Mouse (Mus musculus) layer of hippocampus, adult 8-10 months (tissue): Measurements from ENCODE around the gene Hes5. TPM values are rescaled to one million over a fixed set of nuclear protein-coding genes. Genes with fewer than 3 reads are reported as not detected.

Source experiments
- DNase-seq, 2 experiments: peaks; one replicate each; pipeline ENCODE4 v3.0.0; 2022; ENCODE audit warnings: low spot score in 2 of 2
- total RNA-seq, 4 experiments: library from RNA; stranded (reverse); gene quantifications; 2 replicates each; pipeline ENCODE4 v1.2.4; 2022

Gene Hes5
- total RNA-seq, 4 experiments from 2014 or later = 15.1 to 33.7 (median 22.6) TPM

- DNase-seq = peak in 1 of 2 experiments; percentile 47
These were observed 4.0 kb downstream of the Hes5 start for GRCm38 (mm10) chr4:154964581-154965235.

- no peak for DNase-seq
These were observed 5.1 kb downstream of the Hes5 start for GRCm38 (mm10) chr4:154965856-154966255.

- DNase-seq = peak in 1 of 2 experiments; percentile 65
These were observed 6.5 kb downstream of the Hes5 start for GRCm38 (mm10) chr4:154967173-154967572.

GRCm38 (mm10) chr4:154972546-154972945, 11.8 kb downstream of the Hes5 start:
- DNase-seq = no peak

GRCm38 (mm10) chr4:154974163-154974611, 13.5 kb downstream of the Hes5 start:
- no peak for DNase-seq

GRCm38 (mm10) chr4:154980110-154980509, 19.4 kb downstream of the Hes5 start:
- DNase-seq = no peak

- no peak for DNase-seq
These were observed 20.4 kb downstream of the Hes5 start for GRCm38 (mm10) chr4:154981076-154981475.

- peak; percentile 56 to 80 for DNase-seq
These were observed 20.8 kb downstream of the Hes5 start for GRCm38 (mm10) chr4:154981530-154981929.

- no peak for DNase-seq
These were observed 21.8 kb downstream of the Hes5 start for GRCm38 (mm10) chr4:154982247-154983120.

GRCm38 (mm10) chr4:154983767-154984166, 23.0 kb downstream of the Hes5 start:
- DNase-seq = no peak

GRCm38 (mm10) chr4:154985151-154985777, 24.5 kb downstream of the Hes5 start:
- no peak for DNase-seq

- peak; percentile 66 to 80 for DNase-seq
These were observed 25.4 kb downstream of the Hes5 start for GRCm38 (mm10) chr4:154986096-154986495.

- no peak for DNase-seq
These were observed 26.0 kb downstream of the Hes5 start for GRCm38 (mm10) chr4:154986750-154987149.

- DNase-seq = no peak
These were observed 34.2 kb downstream of the Hes5 start for GRCm38 (mm10) chr4:154994876-154995275.

- DNase-seq = no peak
These were observed 35.9 kb downstream of the Hes5 start for GRCm38 (mm10) chr4:154996572-154997154.

GRCm38 (mm10) chr4:154999379-154999778, 38.7 kb downstream of the Hes5 start:
- DNase-seq = no peak

- DNase-seq = no peak
These were observed 44.6 kb downstream of the Hes5 start for GRCm38 (mm10) chr4:155005278-155005677.

- DNase-seq = no peak
These were observed 45.6 kb downstream of the Hes5 start for GRCm38 (mm10) chr4:155006296-155006695.

GRCm38 (mm10) chr4:155007641-155008040, 46.9 kb downstream of the Hes5 start:
- no peak for DNase-seq

- no peak for DNase-seq
These were observed 47.4 kb downstream of the Hes5 start for GRCm38 (mm10) chr4:155008075-155008474.

- no peak for DNase-seq
These were observed 48.5 kb downstream of the Hes5 start for GRCm38 (mm10) chr4:155009216-155009615.

GRCm38 (mm10) chr4:155010870-155011269, 50.1 kb downstream of the Hes5 start:
- peak; percentile 60 to 69 for DNase-seq
